Mouse (Mus musculus): ENCODE results near the gene Eef1akmt3.

The Eef1akmt3 gene

GRCm38 (mm10) chr10:127070190-127071121, 29.1 kb upstream of the Eef1akmt3 start, which contains the start of gene Tspan31:
Gene Tspan31, minus strand, starts transcription at chr10:127070264.
- DNase-seq = peak; percentile 97

- peak; percentile 30 for DNase-seq
Observed at GRCm38 (mm10) chr10:127069281-127070189, 28.2 kb upstream of the Eef1akmt3 start.

- DNase-seq = peak; percentile 25
Observed at GRCm38 (mm10) chr10:127068360-127069038, 27.2 kb upstream of the Eef1akmt3 start.

- DNase-seq = no peak
Observed at GRCm38 (mm10) chr10:127066519-127067018, 25.3 kb upstream of the Eef1akmt3 start.

- DNase-seq = peak; percentile 48
Observed at GRCm38 (mm10) chr10:127065981-127066380, 24.7 kb upstream of the Eef1akmt3 start.

GRCm38 (mm10) chr10:127063913-127064870, 22.9 kb upstream of the Eef1akmt3 start:
- DNase-seq = peak; percentile 62

GRCm38 (mm10) chr10:127063239-127063872, 22.0 kb upstream of the Eef1akmt3 start, which contains the start of gene Cdk4:
Gene Cdk4, plus strand, starts transcription at chr10:127063534.
- DNase-seq = peak; percentile 98

- DNase-seq = no peak
Observed at GRCm38 (mm10) chr10:127062503-127062902, 21.2 kb upstream of the Eef1akmt3 start.

- peak; percentile 71 for DNase-seq
Observed at GRCm38 (mm10) chr10:127062101-127062500, 20.8 kb upstream of the Eef1akmt3 start.

GRCm38 (mm10) chr10:127061513-127061912, 20.2 kb upstream of the Eef1akmt3 start:
- DNase-seq = peak; percentile 67

- DNase-seq = peak; percentile 61
Observed at GRCm38 (mm10) chr10:127061085-127061484, 19.8 kb upstream of the Eef1akmt3 start.

- peak; percentile 93 for DNase-seq
Observed at GRCm38 (mm10) chr10:127059968-127060916, 18.9 kb upstream of the Eef1akmt3 start, which contains the start of gene March9. Gene March9, minus strand, starts transcription at chr10:127060184.

- DNase-seq = peak; percentile 47
Observed at GRCm38 (mm10) chr10:127059174-127059967, 18.1 kb upstream of the Eef1akmt3 start.

- peak; percentile 63 for DNase-seq
Observed at GRCm38 (mm10) chr10:127058708-127059107, 17.4 kb upstream of the Eef1akmt3 start.

GRCm38 (mm10) chr10:127058161-127058560, 16.8 kb upstream of the Eef1akmt3 start:
- DNase-seq = peak; percentile 74

- DNase-seq = peak; percentile 43
Observed at GRCm38 (mm10) chr10:127056490-127056889, 15.2 kb upstream of the Eef1akmt3 start.

GRCm38 (mm10) chr10:127055406-127055805, 14.1 kb upstream of the Eef1akmt3 start:
- DNase-seq = no peak

GRCm38 (mm10) chr10:127054646-127055045, 13.3 kb upstream of the Eef1akmt3 start:
- DNase-seq = no peak

All from cerebellum, adult 9-10 months (tissue).